Comparison of ENCODE assay signal across 9 mouse cellular contexts in genomic region chr9:100597546-100597945, GRCm38 (mm10). TPM values are rescaled to one million over a fixed set of nuclear protein-coding genes. Genes with fewer than 3 reads are reported as not detected.
DNase-seq lines count a peak whose midpoint lies in the region; ATAC-seq and TF ChIP-seq lines count a peak whose summit lies in the region.
"Had no signal": no experiment of that assay in that cellular context is flagged by ENCODE, and none has a peak within 500 bp of the region (broad histone marks: within the 10 kb centered on the region; RNA-seq: fewer than 3 reads in every experiment).

Stag1 (plus strand) TSS chr9:100597798.

- no peaks in the 10 kb centered on the region for H3K4me1 ChIP-seq in cortical plate, adult 2 months (ENCODE audit: control insufficient read depth, insufficient read depth, low read length)
- no peaks in the 10 kb centered on the region for H3K4me1 ChIP-seq in heart, embryonic 10.5 days
- H3K4me1 ChIP-seq in midbrain, postnatal 0 days (ENCODE audit: insufficient read depth, low read length): no peaks in the 10 kb centered on the region

- no peak for DNase-seq in layer of hippocampus, adult 18-20 months (ENCODE audit: low spot score in 2 of 2)
- no peak for DNase-seq in layer of hippocampus, adult 9-10 months (ENCODE audit: low spot score)
- no peak for DNase-seq in heart, embryonic 10.5 days (ENCODE audit: low spot score)
- DNase-seq in layer of hippocampus, postnatal 36 days: no peak
- DNase-seq in midbrain, postnatal 0 days (ENCODE audit: low spot score): no peak
- DNase-seq in urinary bladder, postnatal 10 days (ENCODE audit: low spot score): no peak
- DNase-seq in natural killer cell, adult 2 months (ENCODE audit: low spot score in 2 of 2): no peak

- no peak for TF ChIP-seq POLR2A in cortical plate, adult 2 months (IDR thresholded peaks at IDR 0.05; ENCODE audit: extremely low read depth, insufficient read depth, low read length)

- H3K4me3 ChIP-seq in cortical plate, adult 2 months (ENCODE audit: insufficient read depth, low read length): no peak within 1 kb of the TSS
- no peak within 1 kb of the TSS for H3K4me3 ChIP-seq in heart, embryonic 10.5 days
- H3K4me3 ChIP-seq in midbrain, postnatal 0 days (ENCODE audit: low read depth, low read length): no peak within 1 kb of the TSS
- H3K4me3 ChIP-seq: myocyte had no signal

- no peaks in the 10 kb centered on the region for H3K36me3 ChIP-seq in heart, embryonic 10.5 days
- H3K36me3 ChIP-seq in midbrain, postnatal 0 days (ENCODE audit: insufficient read depth, low read length): no peaks in the 10 kb centered on the region

- no peak within 1 kb of the TSS for H3K4me2 ChIP-seq in midbrain, postnatal 0 days (ENCODE audit: low read depth, low read length, poor library complexity, severe bottlenecking)

- no peak within 1 kb of the TSS for H3K9ac ChIP-seq in midbrain, postnatal 0 days (replicated peaks; ENCODE audit: low read length, poor library complexity, severe bottlenecking)

- TF ChIP-seq CTCF in cortical plate, adult 2 months (IDR thresholded peaks at IDR 0.05; ENCODE audit: extremely low read depth, insufficient read depth, low read length): no peak
- TF ChIP-seq CTCF in midbrain, postnatal 0 days (IDR thresholded peaks at IDR 0.05): no peak

- no peaks in the 10 kb centered on the region for H3K27me3 ChIP-seq in heart, embryonic 10.5 days (ENCODE audit: insufficient read depth, poor library complexity, severe bottlenecking)
- H3K27me3 ChIP-seq in midbrain, postnatal 0 days (ENCODE audit: insufficient read depth, low read length): no peaks in the 10 kb centered on the region

- WGBS in heart, embryonic 10.5 days: 90% methylated on average over 8 of the region's 8 CpGs
- WGBS in midbrain, postnatal 0 days: 90% methylated on average over 8 of the region's 8 CpGs

- no peak for ATAC-seq in midbrain, postnatal 0 days (ENCODE audit: low FRiP score)

- H3K27ac ChIP-seq in cortical plate, adult 2 months (ENCODE audit: insufficient read depth, low read length): no peak within 1 kb of the TSS
- H3K27ac ChIP-seq in heart, embryonic 10.5 days: no peak within 1 kb of the TSS
- H3K27ac ChIP-seq in midbrain, postnatal 0 days (ENCODE audit: low read depth, low read length): no peak within 1 kb of the TSS

- H3K9me3 ChIP-seq in heart, embryonic 10.5 days: no peaks in the 10 kb centered on the region
- no peaks in the 10 kb centered on the region for H3K9me3 ChIP-seq in midbrain, postnatal 0 days (ENCODE audit: low read length)

RNA-seq across cellular contexts. Expression of gene Stag1, which starts in this region (rescaled TPM):
- total RNA-seq in layer of hippocampus, adult 18-20 months (2021): 10 to 100 TPM; 64.9 to 68.0 TPM
- 26.7 and 30.4 TPM in 2 replicates for polyA plus RNA-seq in cortical plate, adult 2 months (2012; rRNA removed)
- polyA plus RNA-seq in heart, embryonic 10.5 days (2016; fragmentation: Nextera tagmentation; extraction: Ambion mirVana): 34.4 and 38.1 TPM in 2 replicates
- 10 to 100 TPM; 56.8 to 67.8 TPM for total RNA-seq in layer of hippocampus, postnatal 36 days (2021)
- total RNA-seq in midbrain, postnatal 0 days (2014; rRNA removed): 31.0 and 43.6 TPM in 2 replicates
- polyA plus RNA-seq in midbrain, postnatal 0 days (2015; fragmentation: Nextera tagmentation; extraction: Ambion mirVana): 21.6 and 23.6 TPM in 2 replicates
